In genomic region chr11:102433866-102434265, GRCm38 (mm10) we compare ENCODE assay signal across 11 mouse cellular contexts. TPM values are rescaled to one million over a fixed set of nuclear protein-coding genes. Genes with fewer than 3 reads are reported as not detected.
DNase-seq lines count a peak whose midpoint lies in the region; ATAC-seq and TF ChIP-seq lines count a peak whose summit lies in the region.
"Had no signal": no experiment of that assay in that cellular context is flagged by ENCODE, and none has a peak within 500 bp of the region (broad histone marks: within the 10 kb centered on the region; RNA-seq: fewer than 3 reads in every experiment).

No protein-coding gene starts in this region.

- H3K4me3 ChIP-seq in forebrain, embryonic 14.5 days (ENCODE audit: low read depth, low read length), result no peak overlapping the region
- no peak overlapping the region for H3K4me3 ChIP-seq in forebrain, embryonic 15.5 days
- H3K4me3 ChIP-seq in hindbrain, embryonic 15.5 days, result no peak overlapping the region
- H3K4me3 ChIP-seq in hindbrain, embryonic 12.5 days, result no peak overlapping the region
- H3K4me3 ChIP-seq in CH12.LX (replicated peaks in 1 of 3; ENCODE audit: low read depth in 2 of 3, low read length in 2 of 3, poor library complexity in 1 of 3) (peak overlapping the region in 2 of 3 experiments; percentile 18 to 60), macrophage (ENCODE audit: inconsistent target) (peak overlapping the region; percentile 97; the same call in 1 of the 2 replicates)
- H3K4me3 ChIP-seq: limb, embryonic 15.5 days; neural tube, embryonic 13.5 days had no signal

- H3K27me3 ChIP-seq in forebrain, embryonic 14.5 days (replicated peaks; ENCODE audit: control insufficient read depth, insufficient read depth, low read length), result no peaks in the 10 kb centered on the region
- H3K27me3 ChIP-seq in forebrain, embryonic 15.5 days, result no peaks in the 10 kb centered on the region; the same call in 1 of the 2 replicates
- no peaks in the 10 kb centered on the region for H3K27me3 ChIP-seq in hindbrain, embryonic 15.5 days
- 0 out of 2 replicates have a peak, but pooled peaks cover 9% of the 10 kb centered on the region for H3K27me3 ChIP-seq in hindbrain, embryonic 12.5 days
- no peaks in the 10 kb centered on the region for H3K27me3 ChIP-seq in CH12.LX (replicated peaks)
- H3K27me3 ChIP-seq: limb, embryonic 15.5 days; neural tube, embryonic 13.5 days had no signal

- H3K79me2 ChIP-seq in CH12.LX (replicated peaks; ENCODE audit: control insufficient read depth, extremely low read depth, insufficient read depth, poor library complexity, severe bottlenecking) (no peaks in the 10 kb centered on the region), macrophage (ENCODE audit: inconsistent target) (peaks cover 61% of the 10 kb centered on the region)

- H3K9me3 ChIP-seq in forebrain, embryonic 14.5 days (replicated peaks; ENCODE audit: control insufficient read depth, low read length), result no peaks in the 10 kb centered on the region
- H3K9me3 ChIP-seq in forebrain, embryonic 15.5 days, result no peaks in the 10 kb centered on the region
- H3K9me3 ChIP-seq in hindbrain, embryonic 15.5 days, result no peaks in the 10 kb centered on the region
- H3K9me3 ChIP-seq in hindbrain, embryonic 12.5 days (replicated peaks), result no peaks in the 10 kb centered on the region
- H3K9me3 ChIP-seq in CH12.LX (replicated peaks; ENCODE audit: low read length), result peaks cover 29% of the 10 kb centered on the region
- H3K9me3 ChIP-seq: limb, embryonic 15.5 days; midbrain, embryonic 10.5 days; neural tube, embryonic 13.5 days had no signal

- no peak for DNase-seq in forebrain, embryonic 14.5 days (ENCODE audit: low spot score)
- DNase-seq in CH12.LX (ENCODE audit: extremely low read depth), result peak; percentile 23

- dilution Hi-C loops in CH12.LX (cut with MboI; ENCODE audit: extremely low pct_ligation_motif_present, extremely low pct_unique_long_range_greater_than_20kb, low sequenced_read_pairs), result no loop called here

- no peak overlapping the region for H3K4me2 ChIP-seq in forebrain, embryonic 14.5 days (ENCODE audit: low read length)
- H3K4me2 ChIP-seq in forebrain, embryonic 15.5 days (replicated peaks), result no peak overlapping the region
- H3K4me2 ChIP-seq in hindbrain, embryonic 15.5 days, result no peak overlapping the region
- no peak overlapping the region for H3K4me2 ChIP-seq in hindbrain, embryonic 12.5 days (replicated peaks)
- peak overlapping the region; percentile 41; the same call in 1 of the 2 replicates for H3K4me2 ChIP-seq in CH12.LX (ENCODE audit: insufficient read depth, low read depth, poor library complexity, severe bottlenecking)
- H3K4me2 ChIP-seq: limb, embryonic 15.5 days; neural tube, embryonic 13.5 days had no signal

- TF ChIP-seq EP300 in CH12.LX (IDR thresholded peaks at IDR 0.05; ENCODE audit: low read length), result no peak; the same call in 1 of the 2 replicates

- peaks cover 54% of the 10 kb centered on the region for H3K36me3 ChIP-seq in forebrain, embryonic 14.5 days (ENCODE audit: control insufficient read depth, insufficient read depth, low read length)
- peaks cover 31% of the 10 kb centered on the region for H3K36me3 ChIP-seq in forebrain, embryonic 15.5 days
- peaks cover 27% of the 10 kb centered on the region for H3K36me3 ChIP-seq in hindbrain, embryonic 15.5 days
- H3K36me3 ChIP-seq in hindbrain, embryonic 12.5 days, result peaks cover 39% of the 10 kb centered on the region
- H3K36me3 ChIP-seq in CH12.LX (replicated peaks in 1 of 2; ENCODE audit: control insufficient read depth in 1 of 2, insufficient read depth in 1 of 2, low read length in 1 of 2) (peaks cover 24 to 47% of the 10 kb centered on the region in 2 experiments), macrophage (ENCODE audit: inconsistent target) (peaks cover 37% of the 10 kb centered on the region)

- 93% methylated on average over 7 of the region's 7 CpGs for WGBS in forebrain, embryonic 14.5 days
- 87% methylated on average over 7 of the region's 7 CpGs for WGBS in forebrain, embryonic 15.5 days
- WGBS in hindbrain, embryonic 15.5 days, result 88% methylated on average over 7 of the region's 7 CpGs
- WGBS in hindbrain, embryonic 12.5 days, result 94% methylated on average over 7 of the region's 7 CpGs
- WGBS in macrophage (ENCODE audit: missing documents), result 94% methylated on average over 5 of the region's 7 CpGs

- no peak for ATAC-seq in forebrain, embryonic 14.5 days
- ATAC-seq in forebrain, embryonic 15.5 days (replicated peaks), result no peak
- no peak for ATAC-seq in hindbrain, embryonic 15.5 days (ENCODE audit: low FRiP score, low read depth)
- no peak for ATAC-seq in hindbrain, embryonic 12.5 days (ENCODE audit: low FRiP score)
- ATAC-seq in CD4-positive, CD25-positive, alpha-beta regulatory T cell, adult 4 months, result no peak

- H3K4me1 ChIP-seq in forebrain, embryonic 14.5 days (ENCODE audit: control insufficient read depth, insufficient read depth, low read length), result peaks cover 16% of the 10 kb centered on the region
- peaks cover 54% of the 10 kb centered on the region for H3K4me1 ChIP-seq in forebrain, embryonic 15.5 days
- peaks cover 52% of the 10 kb centered on the region for H3K4me1 ChIP-seq in hindbrain, embryonic 15.5 days (replicated peaks)
- H3K4me1 ChIP-seq in hindbrain, embryonic 12.5 days, result peaks cover 55% of the 10 kb centered on the region
- peaks cover 27 to 52% of the 10 kb centered on the region in 2 experiments for H3K4me1 ChIP-seq in CH12.LX (ENCODE audit: control insufficient read depth in 1 of 2, insufficient read depth in 2 of 2)

- TF ChIP-seq RAD21 in CH12.LX (IDR thresholded peaks at IDR 0.05; ENCODE audit: low read depth, low read length), result no peak

- 0 out of 2 replicates have a peak overlapping the region, but pooled peaks have one; percentile 13 for H3K9ac ChIP-seq in forebrain, embryonic 14.5 days (ENCODE audit: low read length)
- no peak overlapping the region for H3K9ac ChIP-seq in forebrain, embryonic 15.5 days (replicated peaks)
- H3K9ac ChIP-seq in hindbrain, embryonic 15.5 days, result no peak overlapping the region
- H3K9ac ChIP-seq in hindbrain, embryonic 12.5 days, result no peak overlapping the region
- H3K9ac ChIP-seq in CH12.LX (ENCODE audit: insufficient read depth, low read depth), result no peak overlapping the region
- H3K9ac ChIP-seq: limb, embryonic 15.5 days; neural tube, embryonic 13.5 days had no signal

- H3K27ac ChIP-seq in forebrain, embryonic 14.5 days (ENCODE audit: low read depth, low read length), result no peak overlapping the region
- H3K27ac ChIP-seq in forebrain, embryonic 15.5 days (replicated peaks), result no peak overlapping the region
- H3K27ac ChIP-seq in hindbrain, embryonic 15.5 days (replicated peaks), result 0 out of 2 replicates have a peak overlapping the region, but pooled peaks have one; percentile 4
- no peak overlapping the region for H3K27ac ChIP-seq in hindbrain, embryonic 12.5 days
- H3K27ac ChIP-seq in CH12.LX (ENCODE audit: insufficient read depth, low read depth) (no peak overlapping the region), macrophage (peak overlapping the region; percentile 99)
- H3K27ac ChIP-seq: limb, embryonic 15.5 days; midbrain, embryonic 10.5 days; neural tube, embryonic 13.5 days had no signal

- in situ Hi-C loops in CH12.LX (cut with MboI; ENCODE audit: low pct_ligation_motif_present, low pct_unique_long_range_greater_than_20kb, low sequenced_read_pairs), result loop anchor here (5.0 kb wide), 1 partner anchor 132 kb away; no protein-coding TSS in a partner anchor

- no peak for TF ChIP-seq CTCF in CH12.LX (conservative IDR thresholded peaks at IDR 0.05 in 1 of 2, IDR thresholded peaks at IDR 0.05 in 1 of 2; ENCODE audit: low read depth in 2 of 2, low read length in 2 of 2)

- TF ChIP-seq POLR2A in CH12.LX (IDR thresholded peaks at IDR 0.05; ENCODE audit: low read depth, low read length), result 0 out of 2 replicates have a peak, but pooled peaks have one; percentile 5

RNA-seq across cellular contexts. Expression of gene Grn, which starts 3.8 kb away (rescaled TPM):
- 28.6 and 38.8 TPM in 2 replicates for polyA plus RNA-seq in forebrain, embryonic 14.5 days (2014; fragmentation: Nextera tagmentation; extraction: Ambion mirVana)
- 61.8 and 62.0 TPM in 2 replicates for polyA plus RNA-seq in forebrain, embryonic 15.5 days (2015; fragmentation: Nextera tagmentation; extraction: Ambion mirVana)
- 85.7 and 85.9 TPM in 2 replicates for polyA plus RNA-seq in hindbrain, embryonic 15.5 days (2015; fragmentation: Nextera tagmentation; extraction: Ambion mirVana)
- 96.9 and 101 TPM in 2 replicates for polyA plus RNA-seq in hindbrain, embryonic 12.5 days (2016; fragmentation: Nextera tagmentation; extraction: Ambion mirVana)
- total RNA-seq in CH12.LX (2012; rRNA removed) (106 and 165 TPM in 2 replicates), CH12.LX (2014; rRNA removed) (63.7 and 80.6 TPM in 2 replicates)
- polyA plus RNA-seq in CH12.LX (2012; ENCODE audit: insufficient read length, low read depth) (420 and 453 TPM in 2 replicates), macrophage (2018) (2,366 to 2,992 TPM (median 2,461 TPM) in 3 replicates)
- total RNA-seq in macrophage (2018; cell fraction: chromatin; rRNA removed), result 1,000 to 10,000 TPM in 12 of 26 experiments, 100 to 1,000 TPM in 14; 345 to 1,522 (median 924) TPM
- total RNA-seq in macrophage (2018; cell fraction: cytosol; rRNA removed), result 1,000 to 10,000 TPM; 1,882 to 3,575 (median 2,639) TPM
- total RNA-seq in macrophage (2018; cell fraction: nucleus; rRNA removed), result 1,000 to 10,000 TPM; 1,350 to 6,127 (median 3,859) TPM
- polyA plus RNA-seq in CD4-positive, CD25-positive, alpha-beta regulatory T cell, adult 4 months (2017; shearing (Covaris generic)), result 10 to 100 TPM; 23.3 to 51.4 TPM

RNA-seq across cellular contexts. Expression of gene Fam171a2, which starts 13.6 kb away (rescaled TPM):
- 26.0 and 27.8 TPM in 2 replicates for polyA plus RNA-seq in forebrain, embryonic 14.5 days (2014; fragmentation: Nextera tagmentation; extraction: Ambion mirVana)
- polyA plus RNA-seq in forebrain, embryonic 15.5 days (2015; fragmentation: Nextera tagmentation; extraction: Ambion mirVana), result 22.5 and 24.3 TPM in 2 replicates
- 29.3 and 30.7 TPM in 2 replicates for polyA plus RNA-seq in hindbrain, embryonic 15.5 days (2015; fragmentation: Nextera tagmentation; extraction: Ambion mirVana)
- polyA plus RNA-seq in hindbrain, embryonic 12.5 days (2016; fragmentation: Nextera tagmentation; extraction: Ambion mirVana), result 21.5 and 22.8 TPM in 2 replicates
- total RNA-seq in CH12.LX (2012; rRNA removed), result not detected in 2 replicates
- not detected in 2 replicates for total RNA-seq in CH12.LX (2014; rRNA removed)
- polyA plus RNA-seq in CH12.LX (2012; ENCODE audit: insufficient read length, low read depth), result not detected in 2 replicates
- total RNA-seq in macrophage (2018; cell fraction: chromatin; rRNA removed), result 1 to 10 TPM in 1 of 26 experiments, not detected in 25; 1.6 TPM
- under 1 TPM in 14 of 26 experiments, not detected in 12; 0.03 to 0.24 (median 0.08) TPM for total RNA-seq in macrophage (2018; cell fraction: cytosol; rRNA removed)
- under 1 TPM in 5 of 26 experiments, not detected in 21; 0.17 to 0.82 (median 0.22) TPM for total RNA-seq in macrophage (2018; cell fraction: nucleus; rRNA removed)
- polyA plus RNA-seq in macrophage (2018), result not detected in 3 replicates
- not detected for polyA plus RNA-seq in CD4-positive, CD25-positive, alpha-beta regulatory T cell, adult 4 months (2017; shearing (Covaris generic))
- total RNA-seq: monocyte, adult 5-6 weeks had no signal

RNA-seq across cellular contexts. Expression of gene Slc25a39, which starts 26.1 kb away (rescaled TPM):
- polyA plus RNA-seq in forebrain, embryonic 14.5 days (2014; fragmentation: Nextera tagmentation; extraction: Ambion mirVana), result 145 and 149 TPM in 2 replicates
- 144 TPM in 2 replicates for polyA plus RNA-seq in forebrain, embryonic 15.5 days (2015; fragmentation: Nextera tagmentation; extraction: Ambion mirVana)
- polyA plus RNA-seq in hindbrain, embryonic 15.5 days (2015; fragmentation: Nextera tagmentation; extraction: Ambion mirVana), result 167 and 168 TPM in 2 replicates
- 148 and 157 TPM in 2 replicates for polyA plus RNA-seq in hindbrain, embryonic 12.5 days (2016; fragmentation: Nextera tagmentation; extraction: Ambion mirVana)
- 169 and 199 TPM in 2 replicates for total RNA-seq in CH12.LX (2012; rRNA removed)
- 108 and 112 TPM in 2 replicates for total RNA-seq in CH12.LX (2014; rRNA removed)
- polyA plus RNA-seq in CH12.LX (2012; ENCODE audit: insufficient read length, low read depth), result 198 and 226 TPM in 2 replicates
- total RNA-seq in macrophage (2018; cell fraction: chromatin; rRNA removed), result 10 to 100 TPM; 10.5 to 51.0 (median 31.0) TPM
- 100 to 1,000 TPM in 24 of 26 experiments, 10 to 100 TPM in 2; 96.4 to 143 (median 128) TPM for total RNA-seq in macrophage (2018; cell fraction: cytosol; rRNA removed)
- total RNA-seq in macrophage (2018; cell fraction: nucleus; rRNA removed), result 10 to 100 TPM; 21.5 to 59.2 (median 42.2) TPM
- polyA plus RNA-seq in macrophage (2018), result 110 to 131 TPM (median 120 TPM) in 3 replicates
- 10 to 100 TPM; 44.0 to 44.2 TPM for polyA plus RNA-seq in CD4-positive, CD25-positive, alpha-beta regulatory T cell, adult 4 months (2017; shearing (Covaris generic))

RNA-seq across cellular contexts. Expression of gene Itga2b, which starts 36.1 kb away (rescaled TPM):
- 4.3 and 5.3 TPM in 2 replicates for polyA plus RNA-seq in forebrain, embryonic 14.5 days (2014; fragmentation: Nextera tagmentation; extraction: Ambion mirVana)
- polyA plus RNA-seq in forebrain, embryonic 15.5 days (2015; fragmentation: Nextera tagmentation; extraction: Ambion mirVana), result 4.0 and 4.7 TPM in 2 replicates
- 9.5 and 10.1 TPM in 2 replicates for polyA plus RNA-seq in hindbrain, embryonic 15.5 days (2015; fragmentation: Nextera tagmentation; extraction: Ambion mirVana)
- polyA plus RNA-seq in hindbrain, embryonic 12.5 days (2016; fragmentation: Nextera tagmentation; extraction: Ambion mirVana), result 7.1 and 8.5 TPM in 2 replicates
- total RNA-seq in CH12.LX (2012; rRNA removed) (2.2 and 3.0 TPM in 2 replicates), CH12.LX (2014; rRNA removed) (0.81 and 0.95 TPM in 2 replicates)
- polyA plus RNA-seq in CH12.LX (2012; ENCODE audit: insufficient read length, low read depth) (2.3 and 3.6 TPM in 2 replicates), macrophage (2018) (0.73 to 0.90 TPM (median 0.79 TPM) in 3 replicates)
- 10 to 100 TPM in 5 of 26 experiments, 1 to 10 TPM in 21; 1.4 to 20.3 (median 7.6) TPM for total RNA-seq in macrophage (2018; cell fraction: chromatin; rRNA removed)
- total RNA-seq in macrophage (2018; cell fraction: cytosol; rRNA removed), result under 1 TPM; 0.14 to 0.82 (median 0.40) TPM
- 10 to 100 TPM in 1 of 26 experiments, 1 to 10 TPM in 25; 1.1 to 10.0 (median 2.9) TPM for total RNA-seq in macrophage (2018; cell fraction: nucleus; rRNA removed)
- 1 to 10 TPM in 1 of 2 experiments, under 1 TPM in 1; 0.36 to 1.5 TPM for polyA plus RNA-seq in CD4-positive, CD25-positive, alpha-beta regulatory T cell, adult 4 months (2017; shearing (Covaris generic))

RNA-seq across cellular contexts. Expression of gene Rundc3a, which starts 40.7 kb away (rescaled TPM):
- 115 and 125 TPM in 2 replicates for polyA plus RNA-seq in forebrain, embryonic 14.5 days (2014; fragmentation: Nextera tagmentation; extraction: Ambion mirVana)
- 149 and 150 TPM in 2 replicates for polyA plus RNA-seq in forebrain, embryonic 15.5 days (2015; fragmentation: Nextera tagmentation; extraction: Ambion mirVana)
- 135 and 149 TPM in 2 replicates for polyA plus RNA-seq in hindbrain, embryonic 15.5 days (2015; fragmentation: Nextera tagmentation; extraction: Ambion mirVana)
- 125 and 140 TPM in 2 replicates for polyA plus RNA-seq in hindbrain, embryonic 12.5 days (2016; fragmentation: Nextera tagmentation; extraction: Ambion mirVana)
- total RNA-seq in CH12.LX (2012; rRNA removed) (9.0 and 16.3 TPM in 2 replicates), CH12.LX (2014; rRNA removed) (1.3 and 1.4 TPM in 2 replicates)
- polyA plus RNA-seq in CH12.LX (2012; ENCODE audit: insufficient read length, low read depth) (3.3 and 4.8 TPM in 2 replicates), macrophage (2018) (0.12 to 1.0 TPM (median 0.30 TPM) in 3 replicates)
- 1 to 10 TPM in 23 of 26 experiments, under 1 TPM in 3; 0.71 to 4.2 (median 1.9) TPM for total RNA-seq in macrophage (2018; cell fraction: chromatin; rRNA removed)
- 1 to 10 TPM in 3 of 26 experiments, under 1 TPM in 23; 0.38 to 1.6 (median 0.54) TPM for total RNA-seq in macrophage (2018; cell fraction: cytosol; rRNA removed)
- 1 to 10 TPM in 6 of 26 experiments, under 1 TPM in 9, not detected in 11; 0.33 to 4.6 (median 0.92) TPM for total RNA-seq in macrophage (2018; cell fraction: nucleus; rRNA removed)
- 1 to 10 TPM; 3.3 to 3.5 TPM for polyA plus RNA-seq in CD4-positive, CD25-positive, alpha-beta regulatory T cell, adult 4 months (2017; shearing (Covaris generic))
- total RNA-seq: monocyte, adult 5-6 weeks had no signal

Comparison
In these comparisons a context has a peak if more than half of its experiments do, and no peak if none do; other contexts are left out.
1. H3K27ac ChIP-seq: peak in hindbrain, embryonic 15.5 days (single experiment) and macrophage (single experiment); none in forebrain, embryonic 14.5 days (single experiment), forebrain, embryonic 15.5 days (single experiment), hindbrain, embryonic 12.5 days (single experiment) and CH12.LX (single experiment).
2. H3K4me3 ChIP-seq: peak in CH12.LX (2 of 3) and macrophage (single experiment); none in forebrain, embryonic 14.5 days (single experiment), forebrain, embryonic 15.5 days (single experiment), hindbrain, embryonic 15.5 days (single experiment) and hindbrain, embryonic 12.5 days (single experiment).
3. RNA of gene Fam171a2, which starts 13.6 kb away (polyA plus RNA-seq): 29.3 to 30.7 TPM in hindbrain, embryonic 15.5 days, 26.0 to 27.8 TPM in forebrain, embryonic 14.5 days, 22.5 to 24.3 TPM in forebrain, embryonic 15.5 days and 21.5 to 22.8 TPM in hindbrain, embryonic 12.5 days; not detected in CH12.LX, not detected in macrophage and not detected in CD4-positive, CD25-positive, alpha-beta regulatory T cell, adult 4 months; every median in the first group is over 10 times any median in the second.